Mouse (Mus musculus): ENCODE measurements at regions not wholly inside any gene's neighbourhood (a gene's known extent, or its start where the extent isn't known, plus 50 kb on each side); places are given as distances from the start of the nearest gene placed in this dataset.
A peak's percentile ranks its signal among the peaks of the same experiment; 100 is the strongest.

GRCm38 (mm10) chr1:142838663-142839062 is 801.8 kb upstream of the B3galt2 start:
- no peak overlapping the region for H3K4me3 ChIP-seq (ENCODE audit: control insufficient read depth in 1 of 2, insufficient read depth in 1 of 2, low read depth in 2 of 2, low read length in 2 of 2)
- no peaks in the 10 kb centered on the region for H3K36me3 ChIP-seq (ENCODE audit: control insufficient read depth in 1 of 2, insufficient read depth in 2 of 2, low read length in 2 of 2)
- TF ChIP-seq UBTF (IDR thresholded peaks at IDR 0.05; ENCODE audit: borderline replicate concordance, insufficient read depth, low read depth, low read length) (no peak), USF2 (IDR thresholded peaks at IDR 0.05; ENCODE audit: borderline replicate concordance in 1 of 2, insufficient read depth in 1 of 2, low read depth in 1 of 2, low read length in 2 of 2) (no peak), MYC (IDR thresholded peaks at IDR 0.05; ENCODE audit: low read depth, low read length) (no peak)
- 0 out of 4 replicates have a peak, but pooled peaks cover 0 to 2% of the 10 kb centered on the region in 2 experiments for H3K4me1 ChIP-seq (ENCODE audit: control insufficient read depth in 1 of 2, insufficient read depth in 2 of 2, low read length in 2 of 2)
- H3K27ac ChIP-seq (ENCODE audit: control insufficient read depth, low read depth, low read length) = no peak overlapping the region
- no peak overlapping the region for H3K9ac ChIP-seq (ENCODE audit: control insufficient read depth, low read depth, low read length, poor library complexity, severe bottlenecking)
- H3K27me3 ChIP-seq (ENCODE audit: control insufficient read depth in 1 of 2, insufficient read depth in 2 of 2, low read length in 2 of 2) = no peaks in the 10 kb centered on the region
- no peak for DNase-seq (ENCODE audit: low read depth, low spot score)
- no peaks in the 10 kb centered on the region for H3K79me2 ChIP-seq (ENCODE audit: control insufficient read depth, insufficient read depth, low read length, poor library complexity)
- no peaks in the 10 kb centered on the region for H3K9me3 ChIP-seq (replicated peaks; ENCODE audit: insufficient read depth, low read length)

- Histone ChIP-seq H3K36me3 (ENCODE audit: control insufficient read depth in 1 of 2, insufficient read depth in 2 of 2, low read length in 2 of 2) (no peaks in the 10 kb centered on the region), H3K9ac (ENCODE audit: control insufficient read depth, low read depth, low read length, poor library complexity, severe bottlenecking) (no peak overlapping the region), H3K4me1 (ENCODE audit: control insufficient read depth in 1 of 2, insufficient read depth in 2 of 2, low read length in 2 of 2) (no peaks in the 10 kb centered on the region), H3K27ac (ENCODE audit: control insufficient read depth, low read depth, low read length) (no peak overlapping the region), H3K27me3 (ENCODE audit: control insufficient read depth in 1 of 2, insufficient read depth in 2 of 2, low read length in 2 of 2) (no peaks in the 10 kb centered on the region), H3K9me3 (replicated peaks; ENCODE audit: insufficient read depth, low read length) (no peaks in the 10 kb centered on the region), H3K79me2 (ENCODE audit: control insufficient read depth, insufficient read depth, low read length, poor library complexity) (no peaks in the 10 kb centered on the region), H3K4me3 (ENCODE audit: control insufficient read depth in 1 of 2, insufficient read depth in 1 of 2, low read depth in 2 of 2, low read length in 2 of 2) (no peak overlapping the region)
- peak; percentile 13 for DNase-seq (ENCODE audit: low read depth, low spot score)
- TF ChIP-seq USF2 (IDR thresholded peaks at IDR 0.05; ENCODE audit: borderline replicate concordance in 1 of 2, insufficient read depth in 1 of 2, low read depth in 1 of 2, low read length in 2 of 2) (no peak), TCF12 (IDR thresholded peaks at IDR 0.05; ENCODE audit: low read depth, low read length) (no peak), ZKSCAN1 (IDR thresholded peaks at IDR 0.05; ENCODE audit: low read depth, low read length) (no peak), MYC (IDR thresholded peaks at IDR 0.05; ENCODE audit: low read depth, low read length) (no peak), MAX (IDR thresholded peaks at IDR 0.05; ENCODE audit: low read length) (no peak), BHLHE40 (IDR thresholded peaks at IDR 0.05; ENCODE audit: borderline replicate concordance, low read depth, low read length) (no peak), ETS1 (IDR thresholded peaks at IDR 0.05; ENCODE audit: low read depth, low read length) (no peak), JUND (IDR thresholded peaks at IDR 0.05; ENCODE audit: low read depth, low read length) (no peak), ZC3H11A (IDR thresholded peaks at IDR 0.05; ENCODE audit: low read depth, low read length) (no peak), HCFC1 (IDR thresholded peaks at IDR 0.05; ENCODE audit: low read depth, low read length) (no peak), MEF2A (IDR thresholded peaks at IDR 0.05; ENCODE audit: extremely low read depth, insufficient replicate concordance, low read depth, low read length, poor library complexity, severe bottlenecking) (no peak), NRF1 (IDR thresholded peaks at IDR 0.05; ENCODE audit: insufficient read depth, low read depth, low read length, poor library complexity, severe bottlenecking) (no peak), RAD21 (IDR thresholded peaks at IDR 0.05; ENCODE audit: low read depth, low read length) (no peak), GABPA (IDR thresholded peaks at IDR 0.05; ENCODE audit: low read depth, low read length) (no peak), ELF1 (IDR thresholded peaks at IDR 0.05; ENCODE audit: low read depth, low read length) (no peak), GATA1 (IDR thresholded peaks at IDR 0.05; ENCODE audit: low read depth, low read length) (no peak), TAL1 (IDR thresholded peaks at IDR 0.05; ENCODE audit: low read length) (no peak), POLR2AphosphoS2 (IDR thresholded peaks at IDR 0.05; ENCODE audit: low read length) (no peak)
Measured at GRCm38 (mm10) chr1:142867024-142867700, 773.3 kb upstream of the B3galt2 start.

All from MEL (cell line).